Mouse (Mus musculus) heart, adult 2 months (tissue): ENCODE measurements at regions not wholly inside any gene's neighbourhood (a gene's known extent, or its start where the extent isn't known, plus 50 kb on each side); places are given as distances from the start of the nearest gene placed in this dataset.

Source experiments
- CTCF ChIP-seq: fragments of 200-600 bp; IDR thresholded peaks from 2 replicates; pipeline ENCODE4 v1.8.1; 2022; ENCODE audit warnings: antibody characterized with exemption, mild to moderate bottlenecking, moderate library complexity
- EP300 ChIP-seq: fragments of 200-500 bp; IDR thresholded peaks from 2 replicates; pipeline ENCODE4 v1.6.1; 2011; ENCODE audit warnings: low read depth, low read length, control low read depth; ENCODE audit not compliant: insufficient read depth
- POLR2A ChIP-seq: fragments of 200-500 bp; IDR thresholded peaks from 2 replicates; pipeline ENCODE4 v1.6.1; 2011; ENCODE audit warnings: mild to moderate bottlenecking, low read depth, low read length, control low read depth; ENCODE audit not compliant: insufficient read depth

GRCm38 (mm10) chr7:75360874-75361273 lies 51.8 kb upstream of the Sv2b start:
- no peak for TF ChIP-seq CTCF
- TF ChIP-seq POLR2A = no peak
- no peak for TF ChIP-seq EP300
